Mouse (Mus musculus): ENCODE results near the gene Cacna1g.

DNA sequence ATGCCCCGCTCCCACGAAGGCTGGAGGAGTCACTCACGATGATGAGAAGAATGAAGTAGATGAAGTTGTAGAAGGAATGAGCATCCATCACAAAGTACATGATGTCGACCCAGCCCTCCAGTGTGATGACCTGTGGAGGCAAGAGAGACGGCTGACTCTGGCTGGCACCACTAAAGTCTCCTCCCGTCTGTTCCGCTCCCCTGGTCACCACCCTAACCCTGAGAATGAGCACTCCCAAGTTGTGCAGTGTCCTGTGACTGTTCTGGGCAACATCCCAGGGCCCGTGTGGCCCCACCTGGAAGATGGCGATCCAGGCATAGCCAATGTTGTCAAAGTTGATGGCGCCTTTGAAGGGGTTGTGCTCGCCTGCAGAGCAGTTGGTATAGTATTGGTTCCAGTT is 12.1 kb downstream of the Cacna1g start:
- TF ChIP-seq CTCF (conservative IDR thresholded peaks at IDR 0.05 in 1 of 2, IDR thresholded peaks at IDR 0.05 in 1 of 2; ENCODE audit: low read depth in 2 of 2, low read length in 2 of 2): no peak
- no peak for TF ChIP-seq ZNF384 (IDR thresholded peaks at IDR 0.05; ENCODE audit: low read depth, low read length)
- no peak for TF ChIP-seq POLR2A (IDR thresholded peaks at IDR 0.05; ENCODE audit: low read depth, low read length)
- no peak for TF ChIP-seq EP300 (IDR thresholded peaks at IDR 0.05; ENCODE audit: low read length)
- TF ChIP-seq ZMIZ1 (IDR thresholded peaks at IDR 0.05; ENCODE audit: low read depth, low read length): no peak
- TF ChIP-seq JUND (conservative IDR thresholded peaks at IDR 0.05; ENCODE audit: low read depth, low read length): no peak
- no peak for TF ChIP-seq E2F4 (IDR thresholded peaks at IDR 0.05; ENCODE audit: insufficient replicate concordance, low read depth, low read length)
- TF ChIP-seq UBTF (IDR thresholded peaks at IDR 0.05; ENCODE audit: low read depth, low read length): no peak
- TF ChIP-seq GABPA (IDR thresholded peaks at IDR 0.05; ENCODE audit: insufficient replicate concordance, low read depth, low read length): no peak
